Mouse (Mus musculus): ENCODE measurements around the gene Cap1. TPM values are rescaled to one million over a fixed set of nuclear protein-coding genes. Genes with fewer than 3 reads are reported as not detected.

Cap1 gene
- total and polyA plus RNA-seq, 2 experiments from 2014 or later: 20.6 to 59.6 TPM

DNA sequence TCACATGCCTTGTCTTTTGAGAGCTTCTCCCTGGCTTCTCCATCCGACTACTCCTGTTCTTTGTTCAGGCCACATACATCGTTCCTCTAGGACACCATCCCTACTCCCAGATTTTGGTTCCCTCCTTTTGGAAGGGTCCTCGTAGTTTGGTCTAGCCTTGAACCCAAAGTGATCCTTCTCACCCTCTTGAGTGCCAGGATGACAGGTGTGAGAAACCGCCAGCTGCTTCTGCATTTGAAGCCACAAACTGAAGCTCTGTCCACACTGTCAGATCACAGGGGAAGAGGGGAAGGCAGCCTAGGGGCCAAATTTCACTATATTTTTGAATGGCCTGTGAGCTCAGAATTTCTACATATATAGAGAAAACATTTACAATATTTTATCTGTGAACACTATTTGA, 31.1 kb downstream of the Cap1 start:
- H3K27ac ChIP-seq (ENCODE audit: low read depth): no peak overlapping the region
- no peak for ATAC-seq (ENCODE audit: insufficient read depth, low read depth)
- H3K4me1 ChIP-seq (ENCODE audit: control insufficient read depth, insufficient read depth): no peaks in the 10 kb centered on the region
- no peak overlapping the region for H3K4me2 ChIP-seq (ENCODE audit: low read depth, low read length)
- H3K9ac ChIP-seq (replicated peaks; ENCODE audit: low read depth, low read length): no peak overlapping the region
- H3K27me3 ChIP-seq (ENCODE audit: control insufficient read depth, insufficient read depth, low read length): no peaks in the 10 kb centered on the region
- 76% methylated on average over 4 of the region's 4 CpGs for WGBS
- no peaks in the 10 kb centered on the region for H3K9me3 ChIP-seq (replicated peaks; ENCODE audit: control insufficient read depth, low read length)
- DNase-seq (ENCODE audit: low spot score): no peak
- H3K36me3 ChIP-seq (replicated peaks; ENCODE audit: control insufficient read depth, insufficient read depth, low read length): peaks cover 89% of the 10 kb centered on the region
- H3K4me3 ChIP-seq (ENCODE audit: low read depth, low read length): no peak overlapping the region
- TF ChIP-seq CTCF (IDR thresholded peaks at IDR 0.05; ENCODE audit: low read depth) (no peak), EP300 (IDR thresholded peaks at IDR 0.05; ENCODE audit: low read depth) (no peak)

DNA sequence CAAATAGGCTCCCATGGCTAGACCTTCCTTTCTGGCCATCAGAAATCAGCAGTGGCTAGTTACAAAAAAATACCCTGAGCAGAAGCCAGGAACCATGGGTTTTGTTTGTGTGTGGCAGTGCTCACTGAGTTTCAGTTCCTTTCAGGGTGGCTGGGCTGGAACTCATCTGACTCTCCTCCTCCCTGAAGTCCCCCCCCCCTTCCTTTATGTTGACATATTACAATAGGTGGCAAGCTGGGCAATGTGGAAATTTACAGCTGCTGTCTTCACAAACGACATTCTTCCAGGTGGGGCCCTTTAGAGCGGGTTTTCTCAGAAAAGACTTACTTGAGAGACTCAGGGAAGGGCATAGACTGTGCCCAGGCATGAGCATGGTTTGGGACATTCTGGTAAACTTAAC, 32.2 kb downstream of the Cap1 start:
- no peak overlapping the region for H3K9ac ChIP-seq (replicated peaks; ENCODE audit: low read depth, low read length)
- ATAC-seq (ENCODE audit: insufficient read depth, low read depth) (no peak), DNase-seq (ENCODE audit: low spot score) (no peak)
- 62% methylated on average over 2 of the region's 2 CpGs for WGBS
- no peak overlapping the region for H3K4me2 ChIP-seq (ENCODE audit: low read depth, low read length)
- H3K4me3 ChIP-seq (ENCODE audit: low read depth, low read length): no peak overlapping the region
- H3K9me3 ChIP-seq (replicated peaks; ENCODE audit: control insufficient read depth, low read length): no peaks in the 10 kb centered on the region
- TF ChIP-seq CTCF (IDR thresholded peaks at IDR 0.05; ENCODE audit: low read depth): no peak
- no peak for TF ChIP-seq EP300 (IDR thresholded peaks at IDR 0.05; ENCODE audit: low read depth)
- no peaks in the 10 kb centered on the region for H3K4me1 ChIP-seq (ENCODE audit: control insufficient read depth, insufficient read depth)
- H3K36me3 ChIP-seq (replicated peaks; ENCODE audit: control insufficient read depth, insufficient read depth, low read length): peaks cover 91% of the 10 kb centered on the region
- H3K27me3 ChIP-seq (ENCODE audit: control insufficient read depth, insufficient read depth, low read length): no peaks in the 10 kb centered on the region
- H3K27ac ChIP-seq (ENCODE audit: low read depth): no peak overlapping the region; the same call in 1 of the 2 replicates

DNA sequence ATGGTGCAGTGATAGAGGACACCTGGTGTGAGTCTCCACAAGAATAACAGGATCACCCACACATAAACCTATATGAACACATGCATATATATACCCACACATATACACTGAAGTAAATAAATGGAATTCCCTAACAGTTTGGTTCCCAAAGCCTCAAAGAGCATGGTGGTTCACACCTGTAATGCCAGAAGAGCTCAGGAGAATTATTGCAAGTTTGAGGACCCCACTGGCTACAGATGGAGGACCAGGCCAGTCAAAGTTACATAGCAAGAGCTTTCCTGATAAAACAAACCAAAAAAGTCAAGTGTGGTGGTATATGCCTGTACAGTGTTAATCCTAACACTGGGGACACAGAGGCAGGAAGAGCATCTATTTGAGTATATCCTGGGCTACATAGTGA, 34.3 kb downstream of the Cap1 start:
- H3K4me3 ChIP-seq (ENCODE audit: low read depth, low read length): no peak overlapping the region
- H3K4me1 ChIP-seq (ENCODE audit: control insufficient read depth, insufficient read depth): no peaks in the 10 kb centered on the region
- H3K9ac ChIP-seq (replicated peaks; ENCODE audit: low read depth, low read length): no peak overlapping the region
- ATAC-seq (ENCODE audit: insufficient read depth, low read depth): no peak
- no peaks in the 10 kb centered on the region for H3K9me3 ChIP-seq (replicated peaks; ENCODE audit: control insufficient read depth, low read length)
- no peak for TF ChIP-seq EP300 (IDR thresholded peaks at IDR 0.05; ENCODE audit: low read depth)
- no peak for TF ChIP-seq CTCF (IDR thresholded peaks at IDR 0.05; ENCODE audit: low read depth)
- no peak for DNase-seq (ENCODE audit: low spot score)
- H3K27ac ChIP-seq (ENCODE audit: low read depth): no peak overlapping the region
- H3K4me2 ChIP-seq (ENCODE audit: low read depth, low read length): no peak overlapping the region
- H3K27me3 ChIP-seq (ENCODE audit: control insufficient read depth, insufficient read depth, low read length): no peaks in the 10 kb centered on the region
- peaks cover 90% of the 10 kb centered on the region for H3K36me3 ChIP-seq (replicated peaks; ENCODE audit: control insufficient read depth, insufficient read depth, low read length)

DNA sequence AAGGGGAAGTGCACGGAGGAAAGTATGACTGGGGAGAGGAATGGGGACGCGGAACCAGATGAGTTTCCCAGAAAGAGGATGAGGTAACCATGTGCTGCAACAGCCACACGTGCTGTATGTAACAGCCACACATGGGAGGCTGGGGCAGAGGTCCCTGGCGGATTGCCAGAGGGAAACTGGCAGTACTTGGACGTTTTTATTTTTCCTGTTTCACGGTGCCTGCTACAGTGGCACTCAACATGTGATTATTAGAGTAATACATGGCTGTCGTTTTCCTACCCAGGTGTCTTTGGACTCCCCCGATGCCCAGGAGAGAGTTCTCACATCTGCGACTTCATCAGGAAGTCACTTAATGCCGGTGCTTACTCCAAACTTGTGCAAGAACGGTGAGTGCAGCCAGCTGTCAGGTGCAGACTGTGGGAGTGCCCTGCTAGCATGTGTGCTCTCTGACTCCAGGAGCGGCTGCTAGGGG, 37.7 kb downstream of the Cap1 start:
- Histone ChIP-seq H3K4me3 (ENCODE audit: low read depth, low read length) (no peak overlapping the region), H3K9me3 (replicated peaks; ENCODE audit: control insufficient read depth, low read length) (no peaks in the 10 kb centered on the region), H3K4me1 (ENCODE audit: control insufficient read depth, insufficient read depth) (no peaks in the 10 kb centered on the region), H3K27me3 (ENCODE audit: control insufficient read depth, insufficient read depth, low read length) (no peaks in the 10 kb centered on the region), H3K4me2 (ENCODE audit: low read depth, low read length) (no peak overlapping the region), H3K27ac (ENCODE audit: low read depth) (no peak overlapping the region), H3K36me3 (replicated peaks; ENCODE audit: control insufficient read depth, insufficient read depth, low read length) (peaks cover 85% of the 10 kb centered on the region), H3K9ac (replicated peaks; ENCODE audit: low read depth, low read length) (no peak overlapping the region)
- WGBS: 46% methylated on average over 13 of the region's 13 CpGs
- TF ChIP-seq EP300 (IDR thresholded peaks at IDR 0.05; ENCODE audit: low read depth): no peak
- TF ChIP-seq CTCF (IDR thresholded peaks at IDR 0.05; ENCODE audit: low read depth): no peak
- peak; percentile 16 for DNase-seq (ENCODE audit: low spot score)
- peak; percentile 22; the same call in 1 of the 2 replicates for ATAC-seq (ENCODE audit: insufficient read depth, low read depth)

DNA sequence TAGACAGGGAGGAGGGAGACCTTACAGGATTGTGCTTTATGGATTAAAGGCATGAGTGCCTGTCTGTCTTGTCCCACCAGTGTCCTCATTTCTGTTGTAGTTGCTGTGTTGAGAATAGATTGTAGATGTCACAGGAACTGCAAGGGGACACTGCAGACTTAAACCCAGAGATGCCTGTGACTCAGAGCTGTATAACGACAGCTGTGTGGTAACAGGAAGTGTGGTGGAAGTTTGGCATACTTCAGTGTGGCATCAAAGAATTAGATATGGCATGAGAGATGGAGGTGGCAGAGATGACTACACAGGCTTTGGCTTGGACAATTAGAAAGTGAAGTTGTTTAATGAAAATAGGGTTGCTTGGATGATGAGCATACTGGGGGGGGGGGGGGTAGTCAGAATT, 47.4 kb downstream of the Cap1 start:
- 0 out of 2 replicates have a peak, but pooled peaks cover 9% of the 10 kb centered on the region for H3K36me3 ChIP-seq (replicated peaks; ENCODE audit: control insufficient read depth, insufficient read depth, low read length)
- H3K27ac ChIP-seq (ENCODE audit: low read depth): no peak overlapping the region
- no peaks in the 10 kb centered on the region for H3K27me3 ChIP-seq (ENCODE audit: control insufficient read depth, insufficient read depth, low read length)
- H3K4me1 ChIP-seq (ENCODE audit: control insufficient read depth, insufficient read depth): peaks cover 13% of the 10 kb centered on the region
- DNase-seq (ENCODE audit: low spot score) (no peak), ATAC-seq (ENCODE audit: insufficient read depth, low read depth) (no peak)
- H3K4me2 ChIP-seq (ENCODE audit: low read depth, low read length): no peak overlapping the region
- 22% methylated on average over 1 of the region's 1 CpGs for WGBS
- no peak overlapping the region for H3K9ac ChIP-seq (replicated peaks; ENCODE audit: low read depth, low read length)
- H3K9me3 ChIP-seq (replicated peaks; ENCODE audit: control insufficient read depth, low read length): 0 out of 2 replicates have a peak, but pooled peaks cover 3% of the 10 kb centered on the region
- no peak overlapping the region for H3K4me3 ChIP-seq (ENCODE audit: low read depth, low read length)
- TF ChIP-seq EP300 (IDR thresholded peaks at IDR 0.05; ENCODE audit: low read depth) (no peak), CTCF (IDR thresholded peaks at IDR 0.05; ENCODE audit: low read depth) (no peak)

DNA sequence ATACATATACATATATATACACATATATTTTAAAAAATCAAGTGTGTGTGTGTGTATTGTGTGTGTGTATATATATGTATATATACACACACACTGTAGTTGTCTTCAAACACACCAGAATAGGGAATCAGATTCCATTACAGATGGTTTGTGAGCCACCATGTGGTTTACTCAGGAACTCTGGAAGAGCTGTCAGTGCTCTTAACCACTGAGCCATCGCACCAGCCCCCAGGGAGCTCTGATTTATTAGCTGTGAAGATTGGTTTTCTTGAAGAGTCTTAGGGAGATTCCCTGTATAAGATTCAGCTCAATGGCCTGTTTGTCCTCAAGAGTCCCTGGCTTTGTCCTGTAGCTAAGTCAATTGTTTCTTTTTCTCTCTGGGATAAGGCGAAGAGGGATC, 47.9 kb downstream of the Cap1 start:
- no peak for DNase-seq (ENCODE audit: low spot score)
- WGBS: 90% methylated on average over 2 of the region's 2 CpGs

More for the DNA sequence above, 47.9 kb downstream of the Cap1 start:
- TF ChIP-seq EP300 (IDR thresholded peaks at IDR 0.05; ENCODE audit: low read depth): no peak
- Histone ChIP-seq H3K4me1 (ENCODE audit: control insufficient read depth, insufficient read depth) (peaks cover 13% of the 10 kb centered on the region), H3K9me3 (replicated peaks; ENCODE audit: control insufficient read depth, low read length) (0 out of 2 replicates have a peak, but pooled peaks cover 3% of the 10 kb centered on the region), H3K27me3 (ENCODE audit: control insufficient read depth, insufficient read depth, low read length) (no peaks in the 10 kb centered on the region), H3K9ac (replicated peaks; ENCODE audit: low read depth, low read length) (no peak overlapping the region), H3K4me3 (ENCODE audit: low read depth, low read length) (no peak overlapping the region), H3K4me2 (ENCODE audit: low read depth, low read length) (no peak overlapping the region), H3K27ac (ENCODE audit: low read depth) (no peak overlapping the region), H3K36me3 (replicated peaks; ENCODE audit: control insufficient read depth, insufficient read depth, low read length) (0 out of 2 replicates have a peak, but pooled peaks cover 9% of the 10 kb centered on the region)
- no peak for ATAC-seq (ENCODE audit: insufficient read depth, low read depth)

Measured in heart, postnatal 0 days (tissue).